ENCODE assay signal across 8 mouse cellular contexts in genomic region chr9:105553629-105554438, GRCm38 (mm10). TPM values are rescaled to one million over a fixed set of nuclear protein-coding genes. Genes with fewer than 3 reads are reported as not detected.
DNase-seq lines count a peak whose midpoint lies in the region; ATAC-seq and TF ChIP-seq lines count a peak whose summit lies in the region.
"Had no signal": no experiment of that assay in that cellular context is flagged by ENCODE, and none has a peak within 500 bp of the region (broad histone marks: within the 10 kb centered on the region; RNA-seq: fewer than 3 reads in every experiment).

No protein-coding gene starts in this region.

- H3K36me3 ChIP-seq in stomach, embryonic 14.5 days (ENCODE audit: control insufficient read depth, insufficient read depth, low read length): no peaks in the 10 kb centered on the region
- H3K36me3 ChIP-seq in stomach, postnatal 0 days (ENCODE audit: control insufficient read depth, insufficient read depth, low read length): no peaks in the 10 kb centered on the region
- H3K36me3 ChIP-seq in forebrain, embryonic 12.5 days (replicated peaks): no peaks in the 10 kb centered on the region
- H3K36me3 ChIP-seq in limb, embryonic 15.5 days: no peaks in the 10 kb centered on the region
- no peaks in the 10 kb centered on the region for H3K36me3 ChIP-seq in thymus, adult 2 months (ENCODE audit: control insufficient read depth, insufficient read depth, low read length)

- no peak for TF ChIP-seq POLR2A in thymus, adult 2 months (IDR thresholded peaks at IDR 0.05; ENCODE audit: control insufficient read depth, extremely low read depth, insufficient read depth, low read length, poor library complexity)

- H3K27ac ChIP-seq in stomach, embryonic 14.5 days (ENCODE audit: low read length): no peak overlapping the region
- no peak overlapping the region for H3K27ac ChIP-seq in stomach, postnatal 0 days (replicated peaks)
- 0 out of 2 replicates have a peak overlapping the region, but pooled peaks have one; percentile 13 for H3K27ac ChIP-seq in forebrain, embryonic 12.5 days
- no peak overlapping the region for H3K27ac ChIP-seq in limb, embryonic 15.5 days
- no peak overlapping the region for H3K27ac ChIP-seq in thymus, adult 2 months (ENCODE audit: control insufficient read depth, insufficient read depth, low read length)

- DNase-seq in stomach, postnatal 0 days (ENCODE audit: low spot score): no peak
- DNase-seq in thymus, adult 2 months: no peak
- no peak for DNase-seq in spleen, adult 12 weeks (ENCODE audit: low spot score)
- DNase-seq: gastrocnemius, postnatal 14 days had no signal

- no peak for TF ChIP-seq EP300 in stomach, postnatal 0 days (optimal IDR thresholded peaks at IDR 0.05)

- H3K27me3 ChIP-seq in stomach, embryonic 14.5 days (ENCODE audit: control insufficient read depth, insufficient read depth, low read length): no peaks in the 10 kb centered on the region
- H3K27me3 ChIP-seq in stomach, postnatal 0 days (ENCODE audit: control insufficient read depth, insufficient read depth, low read length): no peaks in the 10 kb centered on the region
- H3K27me3 ChIP-seq in forebrain, embryonic 12.5 days: no peaks in the 10 kb centered on the region; the same call in 1 of the 2 replicates
- peaks cover 5% of the 10 kb centered on the region; the same call in 1 of the 2 replicates for H3K27me3 ChIP-seq in limb, embryonic 15.5 days
- no peaks in the 10 kb centered on the region; the same call in 1 of the 2 replicates for H3K27me3 ChIP-seq in thymus, adult 2 months (ENCODE audit: control insufficient read depth, insufficient read depth, low read length)

- TF ChIP-seq CTCF in stomach, postnatal 0 days (IDR thresholded peaks at IDR 0.05; ENCODE audit: low read depth): no peak
- no peak for TF ChIP-seq CTCF in thymus, adult 2 months (IDR thresholded peaks at IDR 0.05; ENCODE audit: borderline replicate concordance, control insufficient read depth, extremely low read depth, insufficient read depth, low read length, poor library complexity)

- 15% methylated on average over 24 of the region's 24 CpGs for WGBS in stomach, embryonic 14.5 days
- 23% methylated on average over 24 of the region's 24 CpGs for WGBS in stomach, postnatal 0 days
- WGBS in forebrain, embryonic 12.5 days: 11% methylated on average over 24 of the region's 24 CpGs
- WGBS in limb, embryonic 15.5 days: 13% methylated on average over 24 of the region's 24 CpGs
- WGBS in thymus, adult 2 months: 15% methylated on average over 24 of the region's 24 CpGs

- H3K9me3 ChIP-seq in stomach, embryonic 14.5 days (ENCODE audit: control insufficient read depth, low read depth, low read length): no peaks in the 10 kb centered on the region
- no peaks in the 10 kb centered on the region for H3K9me3 ChIP-seq in stomach, postnatal 0 days (ENCODE audit: control insufficient read depth, low read length)
- no peaks in the 10 kb centered on the region for H3K9me3 ChIP-seq in forebrain, embryonic 12.5 days
- no peaks in the 10 kb centered on the region for H3K9me3 ChIP-seq in limb, embryonic 15.5 days

- H3K4me3 ChIP-seq in stomach, embryonic 14.5 days (ENCODE audit: low read depth, low read length): no peak overlapping the region
- no peak overlapping the region for H3K4me3 ChIP-seq in stomach, postnatal 0 days (ENCODE audit: low read depth, low read length)
- H3K4me3 ChIP-seq in forebrain, embryonic 12.5 days (replicated peaks): peak overlapping the region; percentile 18
- peak overlapping the region; percentile 11; the same call in 1 of the 2 replicates for H3K4me3 ChIP-seq in limb, embryonic 15.5 days
- H3K4me3 ChIP-seq in thymus, adult 2 months (ENCODE audit: control insufficient read depth, insufficient read depth, low read length): no peak overlapping the region

- ATAC-seq in stomach, embryonic 14.5 days (ENCODE audit: insufficient number of reproducible peaks, insufficient read depth, low FRiP score, low read depth): no peak
- ATAC-seq in stomach, postnatal 0 days (ENCODE audit: low FRiP score, low TSS enrichment): no peak
- no peak for ATAC-seq in forebrain, embryonic 12.5 days (ENCODE audit: low FRiP score)
- no peak for ATAC-seq in limb, embryonic 15.5 days (ENCODE audit: insufficient number of reproducible peaks, low FRiP score, low TSS enrichment, low read depth)
- no peak for ATAC-seq in inflammation-experienced regulatory T-cells, adult 6 months

- peaks cover 11% of the 10 kb centered on the region for H3K4me1 ChIP-seq in stomach, embryonic 14.5 days (ENCODE audit: control insufficient read depth, insufficient read depth, low read length)
- no peaks in the 10 kb centered on the region for H3K4me1 ChIP-seq in stomach, postnatal 0 days (replicated peaks; ENCODE audit: control insufficient read depth, insufficient read depth)
- H3K4me1 ChIP-seq in forebrain, embryonic 12.5 days: peaks cover 28% of the 10 kb centered on the region
- H3K4me1 ChIP-seq in limb, embryonic 15.5 days: peaks cover 8% of the 10 kb centered on the region
- no peaks in the 10 kb centered on the region for H3K4me1 ChIP-seq in thymus, adult 2 months (replicated peaks; ENCODE audit: control insufficient read depth, insufficient read depth, low read length)

- H3K4me2 ChIP-seq in stomach, embryonic 14.5 days (replicated peaks; ENCODE audit: low read depth, low read length): peak overlapping the region; percentile 17; the same call in 1 of the 2 replicates
- no peak overlapping the region for H3K4me2 ChIP-seq in stomach, postnatal 0 days (replicated peaks; ENCODE audit: low read depth)
- H3K4me2 ChIP-seq in forebrain, embryonic 12.5 days: peak overlapping the region; percentile 46
- H3K4me2 ChIP-seq in limb, embryonic 15.5 days: peak overlapping the region; percentile 27

- no peak overlapping the region for H3K9ac ChIP-seq in stomach, embryonic 14.5 days (replicated peaks; ENCODE audit: low read depth, low read length)
- H3K9ac ChIP-seq in stomach, postnatal 0 days (ENCODE audit: low read length): no peak overlapping the region
- H3K9ac ChIP-seq in forebrain, embryonic 12.5 days: no peak overlapping the region
- peak overlapping the region; percentile 14; the same call in 1 of the 2 replicates for H3K9ac ChIP-seq in limb, embryonic 15.5 days

RNA-seq across cellular contexts. Expression of gene Atp2c1, which starts 26.7 kb away (rescaled TPM):
- 62.5 and 72.5 TPM in 2 replicates for polyA plus RNA-seq in stomach, embryonic 14.5 days (2014; fragmentation: Nextera tagmentation; extraction: Ambion mirVana)
- polyA plus RNA-seq in stomach, postnatal 0 days (2015; fragmentation: Nextera tagmentation; extraction: Ambion mirVana): 33.2 and 36.6 TPM in 2 replicates
- polyA plus RNA-seq in forebrain, embryonic 12.5 days (2016; fragmentation: Nextera tagmentation; extraction: Ambion mirVana): 77.4 and 82.1 TPM in 2 replicates
- 56.2 and 59.1 TPM in 2 replicates for polyA plus RNA-seq in limb, embryonic 15.5 days (2015; fragmentation: Nextera tagmentation; extraction: Ambion mirVana)
- 48.9 and 53.2 TPM in 2 replicates for polyA plus RNA-seq in thymus, adult 2 months (2012; rRNA removed)
- 10 to 100 TPM; 13.2 to 22.7 (median 18.4) TPM for polyA plus RNA-seq in inflammation-experienced regulatory T-cells, adult 6 months (2017; shearing (Covaris generic))

Comparison
In these comparisons a context has a peak if more than half of its experiments do, and no peak if none do; other contexts are left out.
1. H3K4me3 ChIP-seq: peak in forebrain, embryonic 12.5 days (single experiment) and limb, embryonic 15.5 days (single experiment); none in stomach, embryonic 14.5 days (single experiment), stomach, postnatal 0 days (single experiment) and thymus, adult 2 months (single experiment).